Mouse (Mus musculus): ENCODE results near the gene Bricd5. TPM values are rescaled to one million over a fixed set of nuclear protein-coding genes. Genes with fewer than 3 reads are reported as not detected.
"Not testable (repeated sequence)": the region's sequence is repeated elsewhere in the genome, so short reads cannot be mapped to it uniquely, and the experiment has no call there.

The Bricd5 gene
- polyA plus RNA-seq, 1 experiment from 2014 or later = 0.73 TPM

DNA sequence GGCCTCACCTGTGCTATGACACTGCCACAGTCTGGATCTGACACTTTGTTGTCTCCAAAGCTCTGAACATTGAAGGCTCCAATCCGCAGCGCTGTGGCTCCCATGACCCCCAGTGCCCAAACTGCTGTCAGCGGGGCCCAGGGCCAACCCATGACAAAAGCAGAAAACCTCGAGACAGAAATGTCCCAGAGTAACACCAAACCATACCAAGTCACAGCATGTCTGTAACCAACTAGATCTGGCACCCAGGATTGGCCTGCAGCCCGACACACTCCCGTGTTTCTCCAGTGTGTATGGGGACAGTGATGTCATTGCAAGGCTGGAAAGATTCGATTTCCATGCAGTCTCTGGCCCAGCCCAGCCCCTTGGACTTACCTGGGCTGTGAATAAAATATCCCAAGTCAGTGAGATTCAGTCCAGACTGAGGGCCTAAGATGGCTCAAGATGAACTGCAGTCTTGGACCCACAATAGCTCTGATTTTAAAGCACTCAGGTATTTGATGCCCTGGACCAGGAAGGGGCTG lies 31.0 kb upstream of the Bricd5 start, which contains the start of gene Dnase1l2:
Dnase1l2 (minus strand) TSS at position 474 of the 524 bp plus-strand sequence.
- no peak within 1 kb of the TSS for H3K4me2 ChIP-seq
- H3K27me3 ChIP-seq (replicated peaks) = no peaks in the 10 kb centered on the region
- H3K27ac ChIP-seq (replicated peaks) = no peak within 1 kb of the TSS
- no peak within 1 kb of the TSS for H3K4me3 ChIP-seq (replicated peaks)
- WGBS = 88% methylated on average over 7 of the region's 7 CpGs
- no peak within 1 kb of the TSS for H3K9ac ChIP-seq (replicated peaks)
- H3K36me3 ChIP-seq = peaks cover 87% of the 10 kb centered on the region
- H3K4me1 ChIP-seq = no peaks in the 10 kb centered on the region
- ATAC-seq (ENCODE audit: low FRiP score) = no peak
- H3K9me3 ChIP-seq (replicated peaks) = no peaks in the 10 kb centered on the region

DNA sequence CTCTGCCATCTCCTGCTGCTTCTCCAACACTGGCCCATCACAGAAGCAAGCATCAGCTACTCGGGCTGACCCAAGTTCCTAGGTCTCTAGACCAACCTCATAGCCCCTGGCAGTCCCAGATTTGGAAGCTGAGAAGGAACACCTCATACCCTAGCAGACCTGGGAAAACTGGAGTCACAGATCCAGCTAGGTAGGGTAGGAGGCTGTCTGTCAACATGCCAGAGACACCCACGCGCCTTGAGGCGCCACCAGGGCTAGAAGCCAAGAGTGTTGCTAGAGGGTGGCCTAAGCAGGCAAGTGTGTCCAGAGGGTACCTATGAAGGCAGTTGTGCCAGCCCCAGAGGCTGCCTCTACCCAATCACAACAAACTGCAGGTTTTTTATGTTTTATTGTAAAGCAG lies 30.3 kb upstream of the Bricd5 start:
- WGBS = 94% methylated on average over 4 of the region's 4 CpGs
- H3K36me3 ChIP-seq = peaks cover 88% of the 10 kb centered on the region
- H3K9me3 ChIP-seq (replicated peaks) = no peaks in the 10 kb centered on the region
- no peak overlapping the region for H3K4me3 ChIP-seq (replicated peaks)
- H3K27ac ChIP-seq (replicated peaks) = no peak overlapping the region
- no peak overlapping the region for H3K4me2 ChIP-seq
- no peak for ATAC-seq (ENCODE audit: low FRiP score)
- no peaks in the 10 kb centered on the region for H3K27me3 ChIP-seq (replicated peaks)
- no peak overlapping the region for H3K9ac ChIP-seq (replicated peaks)
- H3K4me1 ChIP-seq = no peaks in the 10 kb centered on the region

DNA sequence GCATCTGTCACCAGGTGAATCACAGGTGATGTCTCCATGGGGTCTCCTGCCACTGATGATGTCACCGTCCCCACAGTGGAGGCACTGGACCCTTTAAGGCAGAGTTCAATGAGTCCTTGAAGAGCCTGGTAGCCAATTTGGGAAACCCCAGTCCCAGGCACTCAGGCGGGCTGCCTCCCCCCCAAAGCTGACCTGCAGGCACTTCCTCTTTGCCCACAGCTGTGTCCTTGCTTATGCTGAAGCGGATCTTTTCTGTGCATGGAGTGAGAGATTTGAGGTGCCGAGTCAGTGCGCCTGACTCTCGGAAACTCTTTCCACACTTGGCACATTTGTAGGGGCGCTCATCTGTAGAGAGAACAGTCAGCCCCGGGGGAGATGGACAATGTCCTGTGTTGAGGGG lies 27.1 kb upstream of the Bricd5 start:
- H3K27me3 ChIP-seq (replicated peaks) = no peaks in the 10 kb centered on the region
- H3K9me3 ChIP-seq (replicated peaks) = no peaks in the 10 kb centered on the region
- WGBS = 98% methylated on average over 8 of the region's 8 CpGs
- ATAC-seq (ENCODE audit: low FRiP score) = no peak
- H3K4me2 ChIP-seq = no peak overlapping the region
- H3K4me3 ChIP-seq (replicated peaks) = no peak overlapping the region
- no peak overlapping the region for H3K9ac ChIP-seq (replicated peaks)
- H3K36me3 ChIP-seq = peaks cover 92% of the 10 kb centered on the region
- no peak overlapping the region for H3K27ac ChIP-seq (replicated peaks)
- H3K4me1 ChIP-seq = 0 out of 2 replicates have a peak, but pooled peaks cover 5% of the 10 kb centered on the region

DNA sequence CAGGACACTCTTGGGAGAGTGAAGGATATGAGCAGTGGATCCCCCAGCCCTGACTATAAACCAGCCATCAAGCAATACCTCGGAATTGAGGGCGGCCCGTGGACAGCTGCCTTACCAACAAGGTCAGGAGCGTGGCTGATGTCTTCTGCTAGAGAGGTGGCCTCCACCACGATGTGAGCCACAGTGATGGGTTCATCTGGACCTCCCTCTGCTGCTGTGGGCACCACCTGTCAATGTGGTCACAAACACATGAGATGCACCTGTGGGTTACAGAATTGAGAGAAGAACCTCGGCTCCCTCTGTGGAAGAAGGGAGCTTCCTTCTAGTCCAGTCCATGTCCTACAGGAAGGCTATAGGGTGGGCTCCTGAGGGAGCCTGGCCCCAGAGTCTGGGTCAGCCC lies 24.2 kb upstream of the Bricd5 start:
- Histone ChIP-seq H3K27me3 (replicated peaks) (no peaks in the 10 kb centered on the region), H3K9ac (replicated peaks) (no peak overlapping the region), H3K4me3 (replicated peaks) (no peak overlapping the region), H3K36me3 (peaks cover 70% of the 10 kb centered on the region), H3K4me2 (no peak overlapping the region), H3K4me1 (peaks cover 32% of the 10 kb centered on the region), H3K9me3 (replicated peaks) (no peaks in the 10 kb centered on the region), H3K27ac (replicated peaks) (no peak overlapping the region)
- WGBS = 91% methylated on average over 6 of the region's 6 CpGs
- no peak for ATAC-seq (ENCODE audit: low FRiP score)

DNA sequence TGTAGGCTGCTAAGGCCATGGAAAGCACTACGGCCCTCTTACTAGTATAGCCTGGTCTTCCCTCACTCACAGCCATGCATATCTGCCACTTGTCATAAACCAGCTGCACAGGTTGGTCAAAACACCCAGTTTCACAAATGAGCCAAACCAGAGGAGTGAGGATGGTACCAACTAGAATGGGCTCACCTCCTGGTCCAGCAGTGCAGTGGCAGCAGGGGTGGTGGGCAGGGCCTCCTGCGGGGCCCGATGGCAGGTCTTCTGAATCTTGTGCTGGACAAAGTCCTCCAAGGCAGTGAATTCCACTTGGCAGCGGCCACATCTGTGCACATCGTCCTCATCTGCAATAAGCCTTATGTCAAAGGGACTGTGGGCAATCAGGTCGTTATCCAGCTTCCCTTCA lies 22.5 kb upstream of the Bricd5 start:
- ATAC-seq (ENCODE audit: low FRiP score) = no peak
- Histone ChIP-seq H3K27me3 (replicated peaks) (no peaks in the 10 kb centered on the region), H3K4me1 (peaks cover 39% of the 10 kb centered on the region), H3K27ac (replicated peaks) (no peak overlapping the region), H3K36me3 (peaks cover 53% of the 10 kb centered on the region), H3K9me3 (replicated peaks) (no peaks in the 10 kb centered on the region), H3K4me2 (no peak overlapping the region), H3K4me3 (replicated peaks) (no peak overlapping the region), H3K9ac (replicated peaks) (no peak overlapping the region)
- 88% methylated on average over 6 of the region's 6 CpGs for WGBS

DNA sequence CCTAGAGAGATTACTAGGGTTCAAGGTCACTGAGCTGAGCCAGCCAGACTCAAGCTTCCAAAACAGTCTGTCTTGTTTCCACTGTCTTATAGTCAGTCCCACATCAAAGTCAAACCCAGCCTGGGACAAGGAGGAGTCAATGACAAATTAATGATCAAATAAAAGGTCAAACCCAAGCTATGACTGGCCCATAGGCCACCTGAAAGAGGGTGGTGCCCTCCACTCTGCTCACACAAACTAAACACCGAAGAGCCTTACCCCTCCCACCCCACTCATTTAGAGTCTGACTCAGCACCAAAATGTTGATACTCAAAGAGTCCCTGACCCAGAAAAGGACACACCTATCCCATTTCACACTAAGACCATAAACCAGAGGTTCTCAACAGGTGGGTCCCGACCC lies 20.3 kb upstream of the Bricd5 start:
- no peak overlapping the region for H3K27ac ChIP-seq (replicated peaks)
- no peaks in the 10 kb centered on the region for H3K27me3 ChIP-seq (replicated peaks)
- no peak overlapping the region for H3K9ac ChIP-seq (replicated peaks)
- 87% methylated on average over 2 of the region's 2 CpGs for WGBS
- peaks cover 39% of the 10 kb centered on the region for H3K4me1 ChIP-seq
- H3K4me3 ChIP-seq (replicated peaks) = peak overlapping the region; percentile 72
- H3K9me3 ChIP-seq (replicated peaks) = no peaks in the 10 kb centered on the region
- peaks cover 32% of the 10 kb centered on the region for H3K36me3 ChIP-seq
- ATAC-seq (ENCODE audit: low FRiP score) = no peak
- peak overlapping the region; percentile 67 for H3K4me2 ChIP-seq

DNA sequence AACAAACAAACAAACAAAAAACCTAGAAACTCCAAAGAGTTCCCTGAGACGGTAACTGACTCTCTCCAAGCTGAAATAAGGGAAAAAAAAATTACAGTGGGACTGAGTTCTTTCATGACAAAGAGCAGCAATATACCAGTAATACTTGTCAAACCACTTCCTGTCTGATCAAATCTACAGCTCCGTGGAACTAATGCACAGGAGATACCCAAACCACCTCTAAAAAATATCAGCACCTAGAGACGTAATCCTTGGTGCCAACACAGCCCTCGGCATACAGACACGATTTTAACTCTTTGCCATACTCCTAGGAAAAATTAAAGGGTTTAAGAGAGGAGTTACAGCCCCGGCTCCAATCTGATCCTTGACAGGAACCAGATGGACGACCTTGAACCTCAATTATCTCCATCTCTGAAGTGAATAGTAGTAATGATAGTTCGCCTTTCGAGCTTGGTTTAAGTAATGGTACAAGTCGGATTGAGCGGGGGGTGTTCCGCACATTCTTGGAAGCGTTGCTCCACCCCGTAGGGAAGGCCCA lies 19.4 kb upstream of the Bricd5 start:
- peak overlapping the region; percentile 92 for H3K27ac ChIP-seq (replicated peaks)
- no peaks in the 10 kb centered on the region for H3K9me3 ChIP-seq (replicated peaks)
- H3K4me1 ChIP-seq = peaks cover 39% of the 10 kb centered on the region
- peak overlapping the region; percentile 95 for H3K9ac ChIP-seq (replicated peaks)
- 8% methylated on average over 14 of the region's 14 CpGs for WGBS
- peak overlapping the region; percentile 67 for H3K4me2 ChIP-seq
- no peaks in the 10 kb centered on the region for H3K27me3 ChIP-seq (replicated peaks)
- ATAC-seq (ENCODE audit: low FRiP score) = no peak
- H3K36me3 ChIP-seq = peaks cover 23% of the 10 kb centered on the region
- H3K4me3 ChIP-seq (replicated peaks) = peak overlapping the region; percentile 72

DNA sequence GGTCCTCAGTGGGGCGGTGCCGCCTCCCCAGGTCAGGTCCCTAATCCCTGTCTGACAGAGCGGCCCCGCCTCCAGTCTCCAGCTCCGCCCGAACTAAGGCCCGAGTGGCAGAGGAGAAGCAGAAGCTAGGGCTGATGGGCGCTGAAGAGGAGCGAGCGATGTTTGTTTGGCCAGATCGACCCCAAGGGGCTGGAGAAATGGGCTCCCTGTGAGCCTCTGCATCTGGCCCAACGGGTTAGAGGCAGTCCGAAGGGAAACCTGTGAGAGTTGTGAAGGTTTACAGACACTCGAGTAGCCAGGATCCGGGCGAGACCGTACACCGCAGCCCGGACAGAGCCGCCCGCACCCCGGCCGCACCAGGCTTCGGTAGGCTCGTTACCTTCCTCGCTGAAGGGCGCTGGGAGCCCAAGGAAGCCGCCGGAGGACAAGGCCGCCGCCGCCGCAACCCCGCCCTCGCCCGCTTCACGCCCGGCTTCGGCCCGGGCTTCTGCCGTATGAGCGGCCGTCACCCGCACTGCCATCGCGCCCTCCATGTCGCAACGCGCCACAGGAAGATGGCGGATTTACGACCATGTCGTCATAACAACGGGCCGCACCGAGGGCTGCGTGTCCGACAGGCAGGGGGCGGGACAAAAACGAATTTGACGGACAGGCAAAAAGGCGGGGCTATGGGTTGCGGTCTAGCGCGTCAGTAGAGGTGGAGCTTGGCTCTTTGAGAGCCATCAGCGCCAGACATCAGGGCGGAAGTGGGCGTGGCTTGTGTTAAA lies 18.7 kb upstream of the Bricd5 start:
- peak overlapping the region; percentile 67 for H3K4me2 ChIP-seq
- WGBS = under 1% methylated on average over 67 of the region's 67 CpGs
- peaks cover 39% of the 10 kb centered on the region for H3K4me1 ChIP-seq
- peaks cover 17% of the 10 kb centered on the region; the same call in 1 of the 2 replicates for H3K36me3 ChIP-seq
- H3K4me3 ChIP-seq (replicated peaks) = peak overlapping the region; percentile 72
- peak overlapping the region; percentile 95 for H3K9ac ChIP-seq (replicated peaks)
- H3K9me3 ChIP-seq (replicated peaks) = no peaks in the 10 kb centered on the region
- peak overlapping the region; percentile 92 for H3K27ac ChIP-seq (replicated peaks)
- ATAC-seq (ENCODE audit: low FRiP score) = peak; percentile 96
- H3K27me3 ChIP-seq (replicated peaks) = no peaks in the 10 kb centered on the region

DNA sequence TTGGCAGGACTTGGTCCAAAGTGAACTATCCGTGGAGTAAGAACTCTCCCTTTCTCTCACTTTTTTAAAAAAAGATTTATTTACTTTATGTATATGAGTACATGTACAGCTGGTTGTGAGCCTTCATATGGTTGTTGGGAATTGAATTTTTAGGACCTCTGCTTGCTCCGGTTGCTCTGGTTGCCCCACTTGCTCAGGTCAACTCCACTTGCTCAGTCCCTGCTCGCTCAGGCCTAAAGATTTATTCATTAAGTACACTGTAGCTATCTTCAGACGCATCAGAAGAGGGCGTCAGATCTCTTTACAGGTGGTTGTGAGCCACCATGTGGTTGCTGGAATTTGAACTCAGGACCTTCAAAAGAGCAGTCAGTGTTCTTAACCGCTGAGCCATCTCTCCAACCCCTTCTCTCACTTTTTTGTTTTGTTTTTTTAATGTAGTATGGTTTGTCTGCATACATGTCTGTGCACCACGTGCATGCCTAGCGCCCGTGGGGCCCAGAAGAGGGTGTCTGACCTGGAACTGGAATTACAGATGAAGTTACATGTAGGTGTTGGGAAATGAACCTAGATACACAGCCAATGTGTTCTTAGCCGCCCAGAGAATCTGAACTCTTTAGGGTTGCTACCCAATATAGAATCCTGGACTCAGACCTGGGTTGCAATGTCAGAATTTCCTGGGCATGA lies 18.0 kb upstream of the Bricd5 start:
- not testable (repeated sequence) for H3K9me3 ChIP-seq (replicated peaks); H3K27me3 ChIP-seq (replicated peaks); H3K36me3 ChIP-seq; H3K9ac ChIP-seq (replicated peaks)
- H3K4me1 ChIP-seq = peaks cover 39% of the 10 kb centered on the region
- peak overlapping the region; percentile 67 for H3K4me2 ChIP-seq
- ATAC-seq (ENCODE audit: low FRiP score) = peak; percentile 23
- WGBS = 51% methylated on average over 10 of the region's 10 CpGs
- H3K4me3 ChIP-seq (replicated peaks) = peak overlapping the region; percentile 72
- peak overlapping the region; percentile 48 for H3K27ac ChIP-seq (replicated peaks)

DNA sequence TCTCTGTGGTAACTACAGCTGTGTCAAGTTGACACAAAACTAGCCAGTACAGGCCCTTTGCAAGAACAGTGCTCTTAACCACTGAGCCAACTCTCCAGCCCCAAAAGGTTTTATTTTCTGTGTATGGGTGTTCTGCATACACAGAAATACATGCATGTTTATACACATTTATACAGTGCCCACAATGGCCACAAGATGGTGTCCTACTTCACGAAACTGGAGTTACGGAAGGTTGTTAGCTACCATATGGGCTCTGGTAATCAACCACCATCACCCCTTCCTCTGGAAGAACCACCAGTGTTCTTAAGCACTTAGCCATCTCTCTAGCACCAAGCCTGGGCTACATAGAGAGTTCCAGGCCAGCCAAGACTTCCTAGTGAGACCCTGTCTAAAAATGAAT lies 12.1 kb upstream of the Bricd5 start:
- no peaks in the 10 kb centered on the region for H3K27me3 ChIP-seq (replicated peaks)
- H3K36me3 ChIP-seq = no peaks in the 10 kb centered on the region
- 66% methylated on average over 2 of the region's 2 CpGs for WGBS
- H3K4me3 ChIP-seq (replicated peaks) = no peak overlapping the region
- no peak overlapping the region for H3K4me2 ChIP-seq
- H3K4me1 ChIP-seq = no peaks in the 10 kb centered on the region
- no peak overlapping the region for H3K9ac ChIP-seq (replicated peaks)
- no peaks in the 10 kb centered on the region for H3K9me3 ChIP-seq (replicated peaks)
- ATAC-seq (ENCODE audit: low FRiP score) = no peak
- no peak overlapping the region for H3K27ac ChIP-seq (replicated peaks)

DNA sequence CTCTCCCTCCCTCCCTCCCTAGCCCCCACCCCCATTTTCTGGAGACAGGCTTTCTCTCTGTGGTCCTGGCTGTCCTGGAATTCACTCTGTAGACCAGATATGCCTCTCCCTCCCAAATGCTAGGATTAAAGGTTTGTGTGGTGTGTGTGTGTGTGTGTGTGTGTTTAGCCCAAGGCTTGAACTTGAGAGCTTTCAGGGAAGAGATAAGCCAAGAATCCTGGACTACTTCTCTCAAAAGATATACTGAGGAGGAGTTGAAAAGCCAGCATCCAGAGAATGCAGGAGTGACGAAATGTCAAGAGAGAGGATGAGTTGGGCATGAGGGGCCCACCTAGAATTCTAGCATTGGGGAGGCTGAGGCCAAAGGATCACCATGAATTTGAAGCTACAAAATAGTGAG lies 10.8 kb upstream of the Bricd5 start:
- Histone ChIP-seq H3K9ac (replicated peaks) (no peak overlapping the region), H3K27ac (replicated peaks) (no peak overlapping the region), H3K4me2 (no peak overlapping the region), H3K36me3 (no peaks in the 10 kb centered on the region), H3K27me3 (replicated peaks) (no peaks in the 10 kb centered on the region), H3K9me3 (replicated peaks) (no peaks in the 10 kb centered on the region), H3K4me1 (no peaks in the 10 kb centered on the region), H3K4me3 (replicated peaks) (no peak overlapping the region)
- no peak for ATAC-seq (ENCODE audit: low FRiP score)
- 86% methylated on average over 1 of the region's 1 CpGs for WGBS
